Mouse (Mus musculus) gastrocnemius, adult 18-20 months (tissue): ENCODE measurements around the gene Igf2bp3. TPM values are rescaled to one million over a fixed set of nuclear protein-coding genes. Genes with fewer than 3 reads are reported as not detected.

Experiments used
- DNase-seq: peaks from one replicate; pipeline ENCODE4 v3.0.0; 2021; ENCODE audit warnings: low spot score
- total RNA-seq, 2 experiments: library from RNA; stranded (reverse); gene quantifications; 2 replicates each; pipeline ENCODE4 v1.2.3; 2021

Gene Igf2bp3
- total RNA-seq, 2 experiments from 2014 or later = 0.09 to 0.11 TPM

DNA sequence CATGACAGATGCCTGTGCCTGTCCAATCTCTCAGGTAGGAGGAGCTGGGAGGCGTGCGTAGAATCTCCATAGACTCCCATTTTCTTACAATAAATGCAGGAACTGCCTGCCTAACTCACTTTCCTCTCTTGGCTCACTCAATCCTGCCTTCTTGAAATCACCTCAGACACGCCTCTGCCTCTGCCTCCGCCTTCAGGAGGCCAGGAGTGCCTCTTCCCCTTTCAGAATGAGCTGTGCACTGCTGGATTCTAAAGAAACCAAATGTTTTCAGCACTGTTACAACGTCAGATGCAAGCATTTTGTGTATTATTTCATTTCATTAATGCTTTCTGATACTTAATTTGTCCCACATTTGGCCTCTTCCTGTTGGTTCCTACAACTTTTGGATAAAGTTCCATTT is 38.7 kb downstream of the Igf2bp3 start:
- DNase-seq = no peak

DNA sequence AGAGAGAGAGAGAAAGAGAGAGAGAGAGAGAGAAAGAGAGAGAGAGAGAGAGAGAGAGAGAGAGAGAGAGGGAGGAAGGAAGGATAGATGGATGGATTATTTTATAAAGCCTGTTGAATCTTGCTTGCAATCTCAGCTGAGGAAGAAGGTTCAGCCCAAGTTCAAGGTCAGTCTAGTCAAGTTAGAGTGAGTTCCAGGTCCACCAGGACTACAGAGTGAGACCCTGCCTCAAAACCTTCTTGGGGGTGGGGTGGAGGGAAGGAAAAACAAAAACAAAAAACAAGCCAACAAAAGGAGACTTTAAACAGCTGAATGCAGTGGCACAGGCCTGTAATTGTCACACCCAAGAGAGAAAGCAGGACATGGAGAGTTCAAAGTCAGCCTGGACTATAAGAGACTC is 40.1 kb downstream of the Igf2bp3 start:
- no peak for DNase-seq

DNA sequence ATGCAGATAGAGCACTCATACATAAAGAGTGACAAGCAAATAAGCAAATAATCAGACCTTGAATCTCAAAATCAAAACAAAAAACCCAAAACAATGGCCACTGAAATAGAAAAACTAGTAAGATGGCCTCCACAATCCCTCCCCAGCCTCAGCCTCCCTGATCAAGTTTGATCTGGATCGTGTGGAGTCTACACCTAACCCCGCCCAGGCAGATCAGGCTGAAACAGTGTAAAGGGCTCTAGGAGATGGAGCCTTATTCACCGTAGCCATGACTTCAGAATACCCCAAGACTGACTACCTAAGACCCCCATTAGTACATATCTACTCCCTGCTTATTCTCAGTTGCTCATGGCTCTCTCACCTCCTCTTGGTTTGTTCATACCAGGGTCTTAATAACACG is 41.1 kb downstream of the Igf2bp3 start:
- no peak for DNase-seq

DNA sequence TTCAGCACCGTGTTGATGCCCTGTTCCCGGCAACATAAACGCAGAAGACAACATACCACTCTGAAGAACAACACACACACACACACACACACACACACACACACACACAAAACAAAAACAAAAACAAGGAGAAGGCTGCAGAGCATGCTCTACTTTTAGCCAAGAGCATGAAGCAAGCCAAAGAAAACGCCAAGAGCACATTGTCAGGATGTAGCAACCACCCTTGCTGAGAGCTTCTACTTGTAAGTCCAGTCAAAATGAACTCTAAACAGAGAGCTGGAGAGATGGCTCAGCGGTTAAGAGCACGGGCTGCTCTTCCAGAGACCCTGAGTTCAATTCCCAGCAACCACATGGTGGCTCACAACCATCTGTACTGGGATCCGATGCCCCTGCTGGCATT is 41.5 kb downstream of the Igf2bp3 start:
- no peak for DNase-seq

DNA sequence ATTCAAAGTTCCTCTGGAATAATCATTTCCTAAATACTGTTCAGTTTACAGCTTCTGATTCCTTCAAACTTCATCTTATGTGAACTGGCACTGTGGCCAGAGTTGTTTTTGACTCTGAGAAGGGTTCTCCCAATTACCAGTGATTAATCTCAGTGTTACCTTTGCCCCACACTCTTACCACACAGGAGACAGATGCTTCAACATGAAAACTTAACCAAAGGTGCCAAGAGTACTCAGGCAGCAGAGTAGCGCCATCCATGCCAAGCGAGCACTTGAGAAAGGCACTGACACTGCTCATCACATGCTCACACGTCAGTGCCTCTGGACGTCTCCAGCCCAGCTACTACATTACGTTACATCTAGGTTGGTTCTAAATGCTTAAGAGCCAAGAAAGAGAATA is 43.5 kb downstream of the Igf2bp3 start:
- peak; percentile 54 for DNase-seq

DNA sequence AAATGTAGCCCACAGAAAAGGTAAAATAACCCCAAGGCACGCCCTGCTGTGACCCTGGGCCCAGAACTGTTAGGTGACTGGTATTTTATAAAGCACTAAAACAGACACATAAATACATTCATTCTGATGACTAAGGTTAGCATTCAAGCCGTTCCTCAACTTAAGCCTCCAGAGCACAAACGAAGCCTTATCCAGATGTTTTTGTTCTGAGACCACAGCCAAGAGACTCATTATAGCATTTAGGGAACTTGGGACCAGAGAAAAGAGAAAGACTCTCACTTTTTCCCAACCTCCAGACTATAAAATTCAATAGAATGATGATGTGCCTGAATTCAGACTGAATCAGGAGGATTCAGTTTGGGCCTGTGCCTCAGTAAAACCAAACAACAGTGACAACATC is 46.1 kb downstream of the Igf2bp3 start:
- DNase-seq = no peak

DNA sequence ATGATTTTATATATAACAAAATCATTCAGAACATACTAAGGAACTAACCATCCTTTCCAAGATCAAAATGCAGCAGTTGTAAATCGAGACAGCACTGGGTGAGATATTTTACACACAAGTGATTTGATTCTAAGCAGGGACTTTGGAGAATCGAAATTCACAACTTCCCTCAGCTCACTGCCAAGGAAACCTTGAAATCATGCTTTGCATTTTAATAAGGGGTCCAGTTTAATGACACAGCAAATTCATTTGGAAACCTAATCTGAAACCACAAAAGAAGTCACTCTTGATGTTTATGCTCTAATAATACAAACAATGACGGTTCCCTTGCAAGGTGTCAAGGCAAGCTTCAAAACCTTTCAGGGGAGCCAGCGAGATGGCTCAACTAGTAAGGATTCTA is 47.4 kb downstream of the Igf2bp3 start:
- DNase-seq = no peak

DNA sequence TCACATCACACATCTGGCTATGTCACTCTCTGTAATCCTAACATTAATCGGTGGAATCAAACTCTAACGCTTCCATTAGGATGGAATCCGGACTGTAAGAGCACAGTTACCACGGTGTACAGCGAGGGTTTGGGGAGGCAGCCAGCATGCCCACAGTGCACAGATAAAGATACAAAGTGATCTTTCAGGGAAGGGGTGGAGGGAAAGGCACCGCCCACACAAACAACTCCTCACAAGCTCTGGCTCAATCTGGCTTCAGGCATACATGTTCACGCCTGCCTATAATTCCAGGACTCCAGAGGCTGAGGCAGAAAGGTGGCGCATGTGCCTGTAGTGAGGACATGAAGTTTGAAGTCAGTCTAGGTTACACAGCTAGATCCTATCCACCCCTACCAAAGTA is 48.4 kb downstream of the Igf2bp3 start:
- no peak for DNase-seq

DNA sequence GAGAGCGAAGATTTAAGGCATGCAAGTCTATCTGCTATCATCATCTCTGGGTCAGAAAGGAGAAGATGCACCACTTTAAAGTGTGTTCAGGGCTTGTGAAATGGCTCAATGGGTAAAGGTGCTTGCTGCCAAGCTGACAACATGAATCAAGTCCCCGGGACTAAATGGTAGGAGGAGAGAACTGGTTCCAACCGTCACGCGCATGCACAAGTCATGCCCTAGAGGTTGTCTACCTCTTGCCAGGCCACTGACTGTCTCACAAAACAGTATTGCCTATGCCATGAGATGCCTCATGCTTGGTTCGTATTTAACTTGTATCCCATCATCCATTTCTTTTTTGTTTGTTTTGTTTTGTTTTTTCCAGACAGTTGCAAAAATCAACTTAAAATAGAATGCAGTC is 48.9 kb downstream of the Igf2bp3 start:
- DNase-seq = no peak

DNA sequence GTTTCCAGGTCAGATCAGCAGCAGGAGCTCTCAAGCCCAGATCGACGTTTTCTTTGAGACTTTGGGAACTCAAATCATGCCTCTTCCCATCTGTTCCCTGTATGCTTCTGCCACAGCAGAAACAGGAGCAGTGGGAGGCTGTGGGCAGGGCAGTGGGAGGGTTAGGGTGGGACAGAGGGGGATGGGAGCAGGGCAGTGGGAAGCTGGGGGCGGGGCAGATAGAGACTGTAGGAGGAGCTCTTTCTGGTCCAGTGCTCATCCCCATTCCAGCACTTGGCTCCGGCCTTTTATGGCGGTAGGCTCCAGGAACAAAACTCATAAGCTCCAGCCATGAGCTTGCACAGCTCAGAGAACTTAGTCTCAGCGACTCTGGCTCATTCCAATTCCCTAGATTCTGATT is 49.7 kb downstream of the Igf2bp3 start:
- DNase-seq = no peak

DNA sequence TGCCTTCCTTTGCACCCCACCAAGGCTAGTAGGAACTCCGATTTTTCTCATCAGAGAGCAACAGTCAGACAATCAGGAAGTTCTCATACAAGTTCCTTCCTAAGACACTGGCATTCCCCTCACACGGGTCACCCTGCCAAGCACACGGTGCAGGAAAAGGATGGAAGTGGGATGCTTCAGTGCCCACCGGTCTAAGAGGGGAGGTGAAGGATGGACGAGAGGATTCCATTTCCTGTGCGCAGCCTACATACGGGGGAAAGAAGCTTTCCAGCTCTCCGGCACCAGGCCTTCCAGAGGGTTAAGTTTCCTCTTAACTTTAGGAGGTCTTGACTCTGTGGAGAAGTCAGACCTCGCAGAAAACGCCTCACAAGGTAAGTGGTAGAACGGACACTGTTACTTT is 50.1 kb downstream of the Igf2bp3 start:
- DNase-seq = no peak

DNA sequence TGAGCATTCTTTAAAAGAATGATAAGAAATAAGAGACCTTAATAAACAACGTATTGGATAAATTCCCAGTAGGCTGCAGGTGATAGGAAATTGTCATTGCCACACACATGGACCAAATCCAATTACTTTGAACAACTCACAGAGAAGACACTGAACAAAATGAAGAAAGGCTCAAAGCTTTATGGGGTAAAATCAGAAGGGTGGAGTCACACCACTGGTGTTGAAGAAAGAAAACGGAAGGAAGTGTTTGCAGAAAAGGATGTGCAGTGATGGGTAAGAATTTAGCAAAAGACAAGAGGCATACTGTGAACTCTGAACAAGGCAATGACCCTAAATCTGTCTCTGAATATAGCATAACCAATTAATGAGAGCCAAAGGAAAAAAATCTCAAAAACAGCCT is 54.8 kb downstream of the Igf2bp3 start:
- no peak for DNase-seq

DNA sequence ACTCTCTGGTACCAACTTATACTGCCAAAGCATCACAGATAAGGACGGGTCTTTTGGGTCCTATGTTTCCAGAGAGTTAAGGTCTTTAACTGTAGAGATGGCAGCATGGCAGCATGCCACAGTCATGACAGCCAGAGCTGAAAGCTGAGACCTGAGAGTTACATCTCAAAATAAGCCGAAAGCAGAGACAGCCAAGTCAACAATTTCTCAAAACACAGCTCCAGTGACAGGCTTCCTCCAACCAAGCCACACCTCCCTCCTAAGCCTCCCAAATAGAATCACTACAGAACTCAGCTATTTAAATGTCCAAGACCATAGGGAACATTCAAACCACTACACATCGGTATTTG is 58.0 kb downstream of the Igf2bp3 start:
- DNase-seq = peak; percentile 77

DNA sequence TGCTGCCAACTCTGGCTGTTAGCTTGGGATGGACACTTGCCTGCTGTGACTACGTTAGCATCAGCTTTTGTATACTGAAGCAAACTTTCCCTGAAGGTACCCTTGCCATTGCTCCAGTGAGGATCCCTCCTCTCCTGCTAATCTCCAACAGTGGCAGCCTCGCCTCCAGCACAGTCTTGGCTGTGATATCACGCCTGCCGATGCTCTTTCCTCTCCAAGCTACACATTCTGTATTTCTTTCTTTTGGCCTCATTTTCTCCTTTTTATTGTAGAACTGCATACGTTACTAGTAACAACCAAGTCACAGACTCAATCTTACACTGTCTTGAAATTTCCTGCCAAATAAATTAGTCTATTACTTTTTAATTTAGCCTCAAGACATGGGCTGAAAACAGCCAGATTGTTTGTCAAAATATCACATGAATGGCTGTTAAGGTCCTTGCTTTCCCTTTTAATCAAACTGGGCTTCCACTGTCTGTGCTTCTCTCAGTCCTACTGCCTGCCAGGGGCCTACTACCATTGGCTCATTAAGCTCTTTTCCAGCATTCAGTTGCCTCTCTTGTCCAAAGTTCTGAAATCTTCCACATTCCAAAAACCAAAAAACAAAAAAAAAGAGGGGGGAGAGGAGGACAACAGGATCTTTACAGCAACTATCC is 58.5 kb downstream of the Igf2bp3 start:
- no peak for DNase-seq

DNA sequence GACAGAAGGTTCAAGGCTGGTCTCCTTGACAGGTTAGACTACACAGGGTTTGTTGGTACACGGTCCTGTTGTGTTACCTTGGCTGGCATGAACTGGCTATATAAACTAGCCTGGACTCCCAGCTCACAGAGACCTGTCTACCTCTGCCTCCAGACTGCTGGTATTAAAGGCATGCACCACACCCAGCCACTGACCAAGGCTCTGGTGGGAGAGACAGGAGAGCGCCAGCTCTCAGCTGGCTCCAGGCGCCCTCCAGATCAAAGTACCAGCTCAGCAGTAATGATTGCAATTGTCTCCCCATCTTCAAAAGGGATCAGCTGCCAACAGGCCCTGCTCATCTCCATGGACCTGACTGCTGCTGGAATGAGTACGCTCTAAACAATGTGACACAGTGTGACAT is 63.3 kb downstream of the Igf2bp3 start:
- DNase-seq = no peak

DNA sequence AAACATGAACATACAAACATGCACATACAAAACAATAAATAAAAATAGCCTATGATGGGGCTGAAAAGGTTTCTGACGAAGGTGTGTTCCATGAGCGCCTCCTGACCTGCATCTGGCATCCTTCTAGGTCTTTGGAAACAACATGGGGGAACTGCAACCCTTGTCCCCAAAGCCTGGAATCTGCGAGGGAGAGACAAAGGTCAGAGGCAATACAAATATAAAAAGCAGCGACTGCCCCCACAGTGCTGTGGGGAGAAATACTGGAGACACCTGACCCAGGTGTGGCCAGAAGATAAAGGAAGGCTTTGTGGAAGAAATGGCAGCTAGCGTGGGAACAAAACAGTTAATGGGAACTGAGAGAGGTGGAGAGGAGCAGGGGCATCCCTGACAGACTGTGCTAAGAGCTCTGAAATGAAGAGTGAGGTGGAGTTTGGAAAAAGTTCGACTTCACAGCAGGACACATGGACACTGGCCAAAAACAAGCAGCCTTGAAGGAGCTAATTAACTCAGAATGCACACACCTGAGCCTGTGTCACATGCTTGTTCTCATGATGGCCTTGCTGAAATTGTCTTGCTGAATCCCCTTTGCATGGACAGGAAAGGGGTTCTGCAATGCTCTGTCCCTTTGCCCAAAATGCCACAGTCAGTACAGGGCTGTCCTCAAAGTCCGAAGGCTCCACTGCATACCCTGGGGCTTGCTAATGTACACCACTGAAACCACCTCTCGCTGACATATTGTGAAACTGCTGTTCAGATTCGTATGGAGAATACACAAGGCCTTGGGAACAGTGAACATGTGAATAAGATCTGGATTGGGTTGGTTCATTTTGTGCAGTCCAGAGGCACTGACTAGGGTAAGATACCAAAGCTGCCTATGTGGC is 64.2 kb downstream of the Igf2bp3 start:
- DNase-seq = no peak

DNA sequence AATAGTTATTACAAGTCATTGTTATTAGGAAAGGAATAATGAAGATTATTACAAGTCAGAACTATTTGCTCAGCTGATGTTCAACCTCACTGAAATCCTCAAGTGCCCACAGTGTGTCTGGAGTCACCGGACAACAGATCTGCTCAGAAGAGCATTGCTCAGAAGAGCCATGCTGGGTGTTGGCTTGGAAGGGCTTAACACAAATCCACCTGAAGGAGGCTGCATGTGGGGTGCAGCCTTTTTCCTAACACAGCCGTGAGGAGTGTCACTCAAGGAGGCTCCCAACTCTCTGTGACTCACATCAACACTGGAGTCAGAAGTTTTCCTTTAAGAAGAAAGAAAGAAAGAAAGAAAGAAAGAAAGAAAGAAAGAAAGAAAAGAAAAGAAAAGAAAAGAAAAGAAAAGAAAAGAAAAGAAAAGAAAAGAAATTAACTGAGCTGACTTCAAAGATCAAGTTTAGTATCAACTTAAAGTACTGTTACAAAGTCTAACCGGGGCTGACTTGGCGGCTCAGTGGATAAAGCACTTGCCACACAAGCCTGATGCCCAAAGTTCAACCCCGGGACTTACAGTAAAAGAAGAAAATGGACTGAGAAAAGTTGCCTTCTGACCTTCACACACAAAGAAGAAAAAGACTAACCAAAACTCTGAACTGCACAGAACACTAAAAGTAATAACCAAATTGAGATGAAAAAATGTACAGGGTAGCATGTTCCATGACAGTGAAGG is 65.4 kb downstream of the Igf2bp3 start:
- DNase-seq = no peak

DNA sequence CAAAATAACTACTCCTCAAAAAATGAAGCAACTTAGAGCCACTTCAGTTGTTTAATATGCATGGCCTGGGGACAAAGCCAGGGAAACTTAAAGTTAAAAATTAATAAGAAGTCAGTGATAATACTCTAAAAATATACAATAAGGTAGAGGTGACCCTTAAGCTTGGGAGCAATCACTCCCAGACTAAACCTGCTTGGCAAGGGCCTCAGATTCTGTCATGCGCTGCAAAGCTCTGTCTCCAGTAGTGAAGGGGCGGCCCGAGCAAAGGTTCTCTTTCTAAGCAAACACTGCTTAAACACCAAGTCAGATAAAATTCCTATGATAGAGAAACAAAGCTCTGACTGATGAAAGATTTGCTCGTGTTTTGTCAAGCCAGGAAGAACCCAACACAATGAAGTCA is 66.0 kb downstream of the Igf2bp3 start:
- no peak for DNase-seq

DNA sequence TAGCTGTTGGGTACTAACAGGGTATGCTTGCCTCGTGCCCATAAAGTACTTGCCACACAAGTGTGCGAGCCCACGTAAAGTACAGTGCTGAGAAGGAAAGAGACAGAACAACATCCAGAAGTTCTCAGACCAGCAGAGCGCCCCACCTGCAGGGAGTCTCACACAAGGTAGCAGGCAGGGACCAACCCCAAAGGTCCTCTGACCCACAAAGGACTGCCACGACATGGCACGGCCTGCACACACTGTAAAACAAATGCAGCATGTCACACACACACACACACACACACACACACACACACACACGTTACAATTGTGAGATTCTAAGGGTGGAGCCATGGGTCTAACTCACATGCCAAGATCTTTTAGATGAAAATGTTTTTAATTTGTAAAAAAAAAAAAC is 66.4 kb downstream of the Igf2bp3 start:
- no peak for DNase-seq

DNA sequence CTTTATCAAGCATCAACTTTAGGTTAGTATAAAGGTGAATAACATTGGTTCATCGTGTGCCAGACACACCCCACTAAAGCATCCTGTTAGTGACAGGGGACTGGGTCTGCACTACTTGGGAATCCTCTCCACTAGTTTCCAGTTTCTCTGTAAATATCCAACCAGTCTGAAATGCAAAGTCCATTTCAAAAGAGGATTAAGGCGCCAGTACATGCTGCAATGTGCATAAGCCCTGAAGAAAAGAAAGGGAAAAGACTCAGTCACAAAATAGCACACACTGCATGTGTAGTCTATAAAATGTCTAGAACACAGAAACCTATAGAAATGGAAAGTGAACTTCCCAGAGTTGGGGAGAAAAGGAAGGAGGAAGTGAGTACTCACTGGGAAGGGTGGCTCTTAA is 68.3 kb downstream of the Igf2bp3 start:
- no peak for DNase-seq

DNA sequence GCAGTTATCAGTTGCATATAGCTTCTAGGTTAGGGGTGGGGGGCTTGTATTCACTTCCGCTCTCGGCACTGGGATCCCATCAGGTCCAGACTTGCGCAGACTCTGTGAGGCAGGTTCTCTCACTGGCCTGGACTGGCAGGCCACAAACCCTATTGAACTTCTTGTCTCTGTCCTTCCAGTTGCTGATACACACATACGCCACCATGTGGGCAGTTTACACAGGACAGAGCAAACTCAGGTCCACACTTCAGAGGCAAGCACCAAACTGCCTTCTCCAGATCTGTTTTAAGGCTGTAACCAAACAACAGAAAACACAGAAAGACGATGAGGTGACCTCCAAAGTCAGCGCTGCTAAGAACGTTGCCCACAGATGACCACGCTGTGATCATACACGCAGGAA is 72.3 kb downstream of the Igf2bp3 start:
- DNase-seq = peak; percentile 29

DNA sequence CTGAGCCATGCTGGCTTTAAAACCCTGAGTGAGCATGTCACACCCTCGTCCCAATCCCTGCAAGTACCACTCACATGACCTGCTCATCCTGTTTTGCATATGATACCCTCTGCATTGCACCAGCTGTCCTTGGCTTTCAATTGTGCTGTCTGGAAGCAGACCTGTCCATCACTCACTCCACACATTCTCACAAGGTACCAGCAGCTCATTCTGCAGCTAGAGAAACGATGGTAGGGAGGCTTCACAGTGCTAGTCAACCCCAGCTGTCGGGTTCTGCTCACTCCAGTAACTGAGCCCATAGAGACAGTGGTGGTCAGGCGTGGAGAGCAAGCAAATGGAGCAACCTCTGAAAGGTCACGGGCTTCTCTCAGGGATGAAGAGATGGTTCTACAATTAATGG is 73.6 kb downstream of the Igf2bp3 start:
- DNase-seq = no peak
